Mouse (Mus musculus): ENCODE data around the gene Pacrg.

GRCm38 (mm10) chr17:10608146-10608545, 232.0 kb downstream of the Pacrg start:
- TF ChIP-seq CTCF (IDR thresholded peaks at IDR 0.05; ENCODE audit: extremely low read depth, insufficient read depth, low read length) (no peak), POLR2A (IDR thresholded peaks at IDR 0.05; ENCODE audit: extremely low read depth, insufficient read depth, low read length) (no peak)
